Mouse (Mus musculus) MN1 (cell line): ENCODE results near the gene Traf5.

Experiments used
- DNase-seq: peaks from one replicate; pipeline ENCODE4 v3.0.0-alpha.2; 2016; ENCODE audit warnings: low spot score

The Traf5 gene

GRCm38 (mm10) chr1:192091806-192092772 lies at the start of gene Traf5:
Gene Traf5, minus strand, starts transcription at chr1:192092559.
- DNase-seq = peak; percentile 95

GRCm38 (mm10) chr1:192140313-192140712 lies 48.0 kb upstream of the Traf5 start:
- DNase-seq = no peak

- DNase-seq = peak; percentile 89
Measured at GRCm38 (mm10) chr1:192137926-192138910, 45.9 kb upstream of the Traf5 start, which contains the start of gene Rcor3. Gene Rcor3, minus strand, starts transcription at chr1:192138062.

GRCm38 (mm10) chr1:192137291-192137925 lies 45.0 kb upstream of the Traf5 start:
- peak; percentile 64 for DNase-seq

GRCm38 (mm10) chr1:192136561-192137290 lies 44.4 kb upstream of the Traf5 start:
- DNase-seq = peak; percentile 92

GRCm38 (mm10) chr1:192130202-192130601 lies 37.8 kb upstream of the Traf5 start:
- no peak for DNase-seq

GRCm38 (mm10) chr1:192128343-192128742 lies 36.0 kb upstream of the Traf5 start:
- DNase-seq = no peak

- DNase-seq = no peak
Measured at GRCm38 (mm10) chr1:192125761-192126160, 33.4 kb upstream of the Traf5 start.

- no peak for DNase-seq
Measured at GRCm38 (mm10) chr1:192116262-192116661, 23.9 kb upstream of the Traf5 start.

GRCm38 (mm10) chr1:192115378-192115777 lies 23.0 kb upstream of the Traf5 start:
- no peak for DNase-seq

- DNase-seq = peak; percentile 46
Measured at GRCm38 (mm10) chr1:192109169-192109568, 16.8 kb upstream of the Traf5 start.

- peak; percentile 44 for DNase-seq
Measured at GRCm38 (mm10) chr1:192107352-192107751, 15.0 kb upstream of the Traf5 start.

- DNase-seq = no peak
Measured at GRCm38 (mm10) chr1:192105902-192106389, 13.6 kb upstream of the Traf5 start.

GRCm38 (mm10) chr1:192104021-192104420 lies 11.7 kb upstream of the Traf5 start:
- no peak for DNase-seq

GRCm38 (mm10) chr1:192103176-192103575 lies 10.8 kb upstream of the Traf5 start:
- no peak for DNase-seq

- DNase-seq = peak; percentile 25
Measured at GRCm38 (mm10) chr1:192101359-192101758, 9.0 kb upstream of the Traf5 start.

GRCm38 (mm10) chr1:192100742-192101141 lies 8.4 kb upstream of the Traf5 start:
- DNase-seq = no peak

GRCm38 (mm10) chr1:192095626-192096025 lies 3.3 kb upstream of the Traf5 start:
- DNase-seq = no peak

GRCm38 (mm10) chr1:192094451-192095170 lies 2.3 kb upstream of the Traf5 start:
- peak; percentile 84 for DNase-seq
